Mouse (Mus musculus) embryonic facial prominence, embryonic 14.5 days (tissue): Measurements from ENCODE around the gene Bri3. TPM values are rescaled to one million over a fixed set of nuclear protein-coding genes. Genes with fewer than 3 reads are reported as not detected.
"Not testable (repeated sequence)": the region's sequence is repeated elsewhere in the genome, so short reads cannot be mapped to it uniquely, and the experiment has no call there.

ENCODE experiments used
- ATAC-seq: fragments of 200-750 bp; cut with Nextera tagmentation; 2 replicates; pipeline ENCODE4 v1.8.0; 2017; ENCODE audit warnings: low read depth, moderate number of reproducible peaks, moderate TSS enrichment
- DNase-seq: peaks from one replicate; pipeline ENCODE4 v3.0.0-alpha.2; 2015; ENCODE audit warnings: low spot score
- H3K27ac ChIP-seq: fragments of 300-500 bp; sonication (generic); replicated peaks from 2 replicates; pipeline ENCODE4 v1.5.1; 2014; ENCODE audit warnings: low read depth, mild to moderate bottlenecking, low read length, moderate library complexity
- H3K27me3 ChIP-seq: fragments of 300-500 bp; sonication (generic); replicated peaks from 2 replicates; pipeline ENCODE4 v1.6.1; 2014; ENCODE audit warnings: low read length; ENCODE audit not compliant: control insufficient read depth, insufficient read depth
- H3K36me3 ChIP-seq: fragments of 300-500 bp; sonication (generic); 2 replicates; pipeline ENCODE4 v1.6.1; 2014; ENCODE audit warnings: low read length, mixed read lengths; ENCODE audit not compliant: control insufficient read depth, insufficient read depth
- H3K4me1 ChIP-seq: fragments of 300-500 bp; sonication (generic); 2 replicates; pipeline ENCODE4 v1.6.1; 2014; ENCODE audit warnings: antibody characterized with exemption, low read length; ENCODE audit not compliant: control insufficient read depth, insufficient read depth
- H3K4me2 ChIP-seq: fragments of 300-500 bp; sonication (generic); 2 replicates; pipeline ENCODE4 v1.6.1; 2014; ENCODE audit warnings: low read depth, mild to moderate bottlenecking, low read length, moderate library complexity, mixed read lengths
- H3K4me3 ChIP-seq: fragments of 300-500 bp; sonication (generic); 2 replicates; pipeline ENCODE4 v1.5.1; 2014; ENCODE audit warnings: low read depth, mild to moderate bottlenecking, low read length
- H3K9ac ChIP-seq: fragments of 300-500 bp; sonication (generic); 2 replicates; pipeline ENCODE4 v1.6.1; 2014; ENCODE audit warnings: low read depth, mild to moderate bottlenecking, low read length, moderate library complexity, mixed read lengths
- H3K9me3 ChIP-seq: fragments of 300-500 bp; sonication (generic); 2 replicates; pipeline ENCODE4 v1.6.1; 2016; ENCODE audit warnings: low read length; ENCODE audit not compliant: control insufficient read depth
- WGBS: fragments of 180-500 bp; shearing (Covaris S2); extraction: QIAGEN DNeasy Blood & Tissue Kit; methylation state at CpG from one replicate; pipeline ENCODE4 v1.1.7; 2014; 5-methylcytosine and 5-hydroxymethylcytosine counted together
- polyA plus RNA-seq: library from polyadenylated mRNA; unstranded; fragments of >200 nt; fragmentation: Nextera tagmentation; extraction: Ambion mirVana; gene quantifications from 2 replicates; pipeline ENCODE4 v1.2.1, GENCODE M21; 2014

Bri3 gene
- polyA plus RNA-seq, 1 experiment from 2014 or later = 96.3 TPM

GRCm38 (mm10) chr5:144356776-144357455 lies 112.7 kb downstream of the Bri3 start:
- Histone ChIP-seq H3K9ac (peak overlapping the region; percentile 62), H3K36me3 (no peaks in the 10 kb centered on the region), H3K4me1 (peaks cover 7% of the 10 kb centered on the region), H3K4me3 (peak overlapping the region; percentile 62), H3K27me3 (0 out of 2 replicates have a peak, but pooled peaks cover 4% of the 10 kb centered on the region), H3K4me2 (peak overlapping the region; percentile 90), H3K27ac (peak overlapping the region; percentile 59; the same call in 1 of the 2 replicates), H3K9me3 (no peaks in the 10 kb centered on the region)
- WGBS = 6% methylated on average over 17 of the region's 17 CpGs
- peak; percentile 51 for DNase-seq
- ATAC-seq = no peak

GRCm38 (mm10) chr5:144357551-144357880 lies 113.3 kb downstream of the Bri3 start:
- Histone ChIP-seq H3K4me2 (peak overlapping the region; percentile 90), H3K4me3 (peak overlapping the region; percentile 62), H3K9ac (peak overlapping the region; percentile 62), H3K4me1 (peaks cover 7% of the 10 kb centered on the region), H3K27ac (peak overlapping the region; percentile 59; the same call in 1 of the 2 replicates), H3K36me3 (no peaks in the 10 kb centered on the region), H3K27me3 (0 out of 2 replicates have a peak, but pooled peaks cover 4% of the 10 kb centered on the region), H3K9me3 (no peaks in the 10 kb centered on the region)
- 0% methylated on average over 19 of the region's 27 CpGs for WGBS
- DNase-seq (no peak), ATAC-seq (no peak)

GRCm38 (mm10) chr5:144357881-144358591 lies 113.8 kb downstream of the Bri3 start, which contains the start of gene Baiap2l1:
Gene Baiap2l1 (minus strand): TSS chr5:144358112.
- WGBS = 0% methylated on average over 34 of the region's 60 CpGs
- peak; percentile 98 for DNase-seq
- Histone ChIP-seq H3K4me3 (peak within 1 kb of the TSS; percentile 62), H3K9me3 (no peaks in the 10 kb centered on the region), H3K27me3 (0 out of 2 replicates have a peak, but pooled peaks cover 4% of the 10 kb centered on the region), H3K36me3 (no peaks in the 10 kb centered on the region), H3K27ac (peak within 1 kb of the TSS; percentile 59; the same call in 1 of the 2 replicates), H3K4me1 (peaks cover 7% of the 10 kb centered on the region), H3K4me2 (peak within 1 kb of the TSS; percentile 90), H3K9ac (peak within 1 kb of the TSS; percentile 62)
- ATAC-seq = peak; percentile 95

DNA sequence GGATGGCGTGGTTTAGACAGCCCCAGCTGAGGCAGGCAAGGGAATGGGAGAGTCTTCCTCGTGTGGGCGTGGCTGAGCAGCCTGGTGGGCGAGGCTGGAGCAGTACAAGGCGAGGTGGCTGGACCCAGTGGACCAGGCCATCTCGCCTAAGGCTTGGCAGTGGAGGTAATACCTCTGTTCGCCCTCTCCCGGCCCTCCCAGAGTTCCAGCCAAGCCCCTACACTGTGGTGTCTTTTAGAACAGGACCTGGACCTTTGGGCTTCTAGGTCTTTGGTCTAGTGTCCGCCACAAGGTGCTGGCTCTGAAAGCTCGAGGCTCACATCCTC lies 114.3 kb downstream of the Bri3 start:
- no peaks in the 10 kb centered on the region for H3K36me3 ChIP-seq
- peak overlapping the region; percentile 62 for H3K4me3 ChIP-seq
- 12% methylated on average over 7 of the region's 10 CpGs for WGBS
- no peaks in the 10 kb centered on the region for H3K9me3 ChIP-seq
- H3K27ac ChIP-seq = no peak overlapping the region
- ATAC-seq = no peak
- no peak for DNase-seq
- H3K9ac ChIP-seq = peak overlapping the region; percentile 62; the same call in 1 of the 2 replicates
- peaks cover 7% of the 10 kb centered on the region for H3K4me1 ChIP-seq
- H3K27me3 ChIP-seq = 0 out of 2 replicates have a peak, but pooled peaks cover 4% of the 10 kb centered on the region
- peak overlapping the region; percentile 90 for H3K4me2 ChIP-seq

GRCm38 (mm10) chr5:144359886-144360285 lies 115.6 kb downstream of the Bri3 start:
- whole genome bisulfite sequencing = 80% methylated on average over 6 of the region's 6 CpGs
- Histone ChIP-seq H3K9ac (no peak overlapping the region), H3K36me3 (no peaks in the 10 kb centered on the region), H3K4me3 (no peak overlapping the region), H3K4me1 (peaks cover 7% of the 10 kb centered on the region), H3K27ac (no peak overlapping the region), H3K4me2 (no peak overlapping the region), H3K27me3 (0 out of 2 replicates have a peak, but pooled peaks cover 4% of the 10 kb centered on the region), H3K9me3 (no peaks in the 10 kb centered on the region)
- no peak for ATAC-seq
- no peak for DNase-seq

- no peaks in the 10 kb centered on the region for H3K9me3 ChIP-seq
- H3K4me1 ChIP-seq = peaks cover 7% of the 10 kb centered on the region
- H3K4me3 ChIP-seq = no peak overlapping the region
- H3K36me3 ChIP-seq = no peaks in the 10 kb centered on the region
- ATAC-seq = no peak
- no peak overlapping the region for H3K27ac ChIP-seq
- no peak overlapping the region for H3K4me2 ChIP-seq
- 0 out of 2 replicates have a peak, but pooled peaks cover 4% of the 10 kb centered on the region for H3K27me3 ChIP-seq
- 59% methylated on average over 6 of the region's 6 CpGs for WGBS
- DNase-seq = no peak
- no peak overlapping the region for H3K9ac ChIP-seq
These were observed 116.1 kb downstream of the Bri3 start for GRCm38 (mm10) chr5:144360346-144360745.

GRCm38 (mm10) chr5:144364680-144365357 lies 120.6 kb downstream of the Bri3 start:
- Histone ChIP-seq H3K9me3 (no peaks in the 10 kb centered on the region), H3K4me1 (no peaks in the 10 kb centered on the region), H3K27me3 (no peaks in the 10 kb centered on the region), H3K27ac (no peak overlapping the region), H3K4me2 (no peak overlapping the region), H3K4me3 (no peak overlapping the region), H3K36me3 (no peaks in the 10 kb centered on the region), H3K9ac (no peak overlapping the region)
- ATAC-seq (no peak), DNase-seq (no peak)
- WGBS = 89% methylated on average over 11 of the region's 11 CpGs

DNA sequence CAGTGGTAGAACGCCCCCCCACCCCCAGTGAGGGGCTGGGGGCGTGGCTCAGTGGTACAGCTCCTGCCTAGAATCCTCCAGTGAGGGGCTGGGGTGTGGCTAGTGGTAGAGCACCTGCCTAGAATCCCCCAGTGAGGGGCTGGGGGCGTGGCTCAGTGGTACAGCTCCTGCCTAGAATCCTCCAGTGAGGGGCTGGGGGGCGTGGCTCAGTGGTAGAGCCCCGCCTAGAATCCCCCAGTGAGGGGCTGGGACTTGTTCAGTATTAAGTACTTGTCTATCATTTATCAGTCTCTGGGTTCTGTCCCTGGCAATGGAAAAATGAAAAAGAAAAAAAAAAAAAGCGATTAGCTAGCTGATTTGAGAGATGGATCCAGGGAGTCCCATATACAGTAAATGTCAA lies 122.3 kb downstream of the Bri3 start:
- not testable (repeated sequence) for DNase-seq, H3K27me3 ChIP-seq, H3K9ac ChIP-seq, H3K27ac ChIP-seq, H3K36me3 ChIP-seq, H3K4me2 ChIP-seq, H3K9me3 ChIP-seq, H3K4me1 ChIP-seq, ATAC-seq, H3K4me3 ChIP-seq
- 75% methylated on average over 5 of the region's 6 CpGs for WGBS
